Mouse (Mus musculus) testis, adult 2 months (tissue): ENCODE results near the gene Larp1.

Experiments used
- CTCF ChIP-seq: fragments of 200-500 bp; IDR thresholded peaks from 2 replicates; pipeline ENCODE4 v1.5.1; 2012; ENCODE audit warnings: low read depth, mild to moderate bottlenecking, inconsistent platforms, low read length, moderate library complexity; ENCODE audit not compliant: control insufficient read depth, insufficient read depth, insufficient replicate concordance
- POLR2A ChIP-seq: fragments of 200-500 bp; IDR thresholded peaks from 2 replicates; pipeline ENCODE4 v1.6.1; 2012; ENCODE audit warnings: low read depth, mild to moderate bottlenecking, inconsistent platforms, low read length, moderate library complexity; ENCODE audit not compliant: control insufficient read depth

DNA sequence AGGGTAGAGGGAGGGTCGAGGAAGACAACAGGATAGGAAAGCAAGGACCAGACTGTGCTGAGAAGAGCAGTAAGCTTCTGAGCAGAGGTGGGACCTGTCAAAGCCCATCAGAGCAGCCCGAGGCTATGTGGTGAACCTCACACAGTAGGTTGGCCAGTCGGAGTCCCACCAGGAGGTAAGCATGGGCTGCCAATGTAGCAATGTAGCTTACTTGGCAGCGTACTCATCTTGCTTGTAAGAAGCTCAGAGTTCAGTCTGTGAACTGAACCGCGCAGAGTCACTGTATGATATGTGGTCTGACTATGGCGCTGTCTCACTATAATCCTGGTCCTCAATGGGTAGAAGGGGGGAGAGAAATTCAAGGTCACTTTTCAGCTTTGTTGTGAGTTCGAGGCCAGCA lies 5.7 kb upstream of the Larp1 start:
- TF ChIP-seq CTCF (no peak), POLR2A (no peak)
